Mouse (Mus musculus) adrenal gland, postnatal 14 days (tissue): ENCODE measurements around the gene Eef2. TPM values are rescaled to one million over a fixed set of nuclear protein-coding genes. Genes with fewer than 3 reads are reported as not detected.

Source experiments
- DNase-seq: peaks from one replicate; pipeline ENCODE4 v3.0.0; 2021; ENCODE audit warnings: mixed read lengths
- long read RNA-seq, 2 experiments: library from polyadenylated mRNA; stranded (forward); transcript quantifications; one replicate each; pipeline ENCODE4 v2.0.0; 2021
- total RNA-seq: library from RNA; stranded (reverse); gene quantifications from 2 replicates; pipeline ENCODE4 v1.2.3, GENCODE M21; 2021

The Eef2 gene
- total RNA-seq: 1,390 and 1,511 TPM in 2 replicates
- long read RNA-seq, experiment 1, transcript Eef2-201 (14 exons, 3,089 nt): major isoform, 397 of 601 reads
- long read RNA-seq, experiment 1, partial matches to known transcripts: 192 of 601 reads
- long read RNA-seq, experiment 1, other reads (novel, unspliced or antisense): 12 of 601 reads
- long read RNA-seq, experiment 2, transcript Eef2-201 (14 exons, 3,089 nt): major isoform, 244 of 435 reads
- long read RNA-seq, experiment 2, partial matches to known transcripts: 134 of 435 reads
- long read RNA-seq, experiment 2, other reads (novel, unspliced or antisense): 57 of 435 reads

DNA sequence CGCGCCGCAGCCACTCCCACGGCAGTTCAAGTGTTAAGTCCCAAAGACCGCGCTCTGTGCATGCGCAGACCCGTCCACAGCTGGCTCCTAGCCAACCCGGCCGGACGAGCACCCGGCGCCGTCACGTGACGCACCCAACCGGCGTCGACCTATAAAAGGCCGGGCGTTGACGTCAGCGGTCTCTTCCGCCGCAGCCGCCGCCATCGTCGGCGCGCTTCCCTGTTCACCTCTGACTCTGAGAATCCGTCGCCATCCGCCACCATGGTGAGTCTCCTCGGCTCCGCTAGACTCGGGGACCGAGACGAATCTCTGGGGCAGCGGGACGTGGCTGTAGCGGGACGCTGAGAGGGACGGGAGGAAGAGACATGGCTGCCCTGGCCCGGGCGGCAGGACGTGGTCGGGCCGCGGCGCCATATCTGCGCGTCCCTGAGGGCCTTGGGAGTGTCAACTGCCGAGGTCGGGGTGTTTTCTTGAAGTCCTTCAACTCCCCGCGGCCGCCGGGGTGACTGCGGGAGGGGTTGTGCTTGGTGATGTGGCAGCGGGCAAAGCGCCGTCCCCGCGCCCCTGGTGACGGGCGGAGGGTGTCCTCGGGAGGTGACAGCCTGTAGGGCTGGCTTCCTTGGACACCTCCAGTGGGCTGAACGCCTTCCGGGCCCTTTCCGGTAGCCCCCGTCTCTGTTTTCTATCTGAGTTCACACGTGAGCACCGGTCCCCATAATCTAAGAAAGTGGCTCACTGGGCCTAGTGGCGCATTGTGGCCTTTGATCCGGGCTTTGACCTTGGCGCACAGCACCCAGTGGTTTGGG is at the start of gene Eef2:
Eef2 (plus strand) TSS at position 166 of the 806 bp plus-strand sequence.
- DNase-seq: peak; percentile 99

- DNase-seq: peak; percentile 82
These were observed 42.2 kb upstream of the Eef2 start for GRCm38 (mm10) chr10:81134181-81134587.

DNA sequence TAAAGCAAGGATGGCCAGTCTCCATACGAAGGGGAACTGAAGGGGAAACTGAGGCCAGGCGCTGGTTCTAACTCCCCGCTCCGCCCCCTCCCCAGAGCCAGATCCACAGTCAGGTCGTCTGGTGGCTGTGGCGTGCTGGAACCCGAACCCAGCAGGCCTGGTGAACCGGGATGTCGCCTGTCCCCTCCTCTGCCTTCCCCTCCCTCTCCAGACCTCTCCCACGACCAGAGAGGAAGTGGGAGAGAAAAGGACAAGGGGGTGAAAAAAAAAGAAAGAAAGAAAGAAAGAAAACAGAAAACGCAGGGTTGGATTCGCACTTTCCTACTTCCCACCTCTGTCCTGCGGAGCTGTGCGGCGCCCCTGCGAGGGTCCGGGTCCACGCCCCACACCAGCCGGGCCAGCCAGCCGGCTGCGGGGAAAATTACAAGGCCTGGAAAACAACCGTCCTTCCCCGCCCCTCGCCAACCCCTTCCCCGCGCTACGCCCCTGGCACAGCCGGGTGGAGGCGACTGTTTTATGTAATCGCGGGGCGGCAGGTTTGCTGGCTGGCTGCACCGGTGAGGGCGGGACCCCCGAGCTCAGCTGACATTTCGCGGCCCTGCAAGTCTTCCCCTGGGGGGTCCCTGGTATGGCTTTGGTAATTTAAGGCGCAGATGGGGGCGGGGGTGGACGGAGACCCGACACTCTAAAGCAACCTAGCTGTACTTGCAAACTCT is 41.3 kb upstream of the Eef2 start, which contains the start of gene Zbtb7a:
Zbtb7a (plus strand) TSS at position 255 of the 716 bp plus-strand sequence.
- peak; percentile 67 for DNase-seq

- DNase-seq: peak; percentile 88
These were observed 40.4 kb upstream of the Eef2 start for GRCm38 (mm10) chr10:81135831-81136705.

- peak; percentile 92 for DNase-seq
These were observed 39.7 kb upstream of the Eef2 start for GRCm38 (mm10) chr10:81136706-81137231.

GRCm38 (mm10) chr10:81137252-81138130 is 38.9 kb upstream of the Eef2 start:
- peak; percentile 100 for DNase-seq

GRCm38 (mm10) chr10:81138131-81138782 is 38.2 kb upstream of the Eef2 start:
- DNase-seq: peak; percentile 75

DNA sequence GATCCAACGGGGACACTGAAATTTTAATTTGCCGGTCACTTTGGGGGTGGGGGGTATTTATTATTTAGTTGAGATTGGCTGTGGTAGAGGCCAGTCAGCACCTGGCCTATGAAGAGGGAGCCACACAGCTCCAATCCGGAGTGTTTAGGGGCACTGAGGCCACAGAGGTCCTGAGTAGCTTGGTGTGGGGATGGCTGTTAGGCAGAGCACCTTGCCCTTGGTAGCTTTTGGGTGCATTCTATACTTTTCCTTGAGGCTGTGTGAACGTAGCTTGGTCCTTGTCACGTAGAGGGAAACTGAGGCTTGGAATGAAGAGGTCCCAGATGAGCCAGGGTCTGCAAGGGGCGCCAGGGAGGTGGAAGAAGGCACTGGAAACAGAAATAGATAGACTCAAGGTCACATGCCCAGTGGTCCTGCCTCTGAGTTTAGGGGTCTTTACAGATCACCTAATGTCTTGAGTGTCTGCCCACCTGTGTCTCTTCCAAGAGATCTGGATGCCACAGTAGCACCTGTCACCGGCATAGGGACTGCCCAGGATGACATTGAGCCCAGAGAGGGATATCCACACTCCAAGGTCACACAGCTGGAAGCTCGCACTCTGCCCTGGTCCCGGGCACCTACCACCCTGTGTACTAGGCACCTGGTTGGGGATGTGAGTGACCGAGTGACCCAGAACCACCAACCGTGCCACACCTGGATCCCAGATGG is 37.5 kb upstream of the Eef2 start:
- DNase-seq: no peak

- DNase-seq: no peak
These were observed 36.9 kb upstream of the Eef2 start for GRCm38 (mm10) chr10:81139529-81139846.

DNA sequence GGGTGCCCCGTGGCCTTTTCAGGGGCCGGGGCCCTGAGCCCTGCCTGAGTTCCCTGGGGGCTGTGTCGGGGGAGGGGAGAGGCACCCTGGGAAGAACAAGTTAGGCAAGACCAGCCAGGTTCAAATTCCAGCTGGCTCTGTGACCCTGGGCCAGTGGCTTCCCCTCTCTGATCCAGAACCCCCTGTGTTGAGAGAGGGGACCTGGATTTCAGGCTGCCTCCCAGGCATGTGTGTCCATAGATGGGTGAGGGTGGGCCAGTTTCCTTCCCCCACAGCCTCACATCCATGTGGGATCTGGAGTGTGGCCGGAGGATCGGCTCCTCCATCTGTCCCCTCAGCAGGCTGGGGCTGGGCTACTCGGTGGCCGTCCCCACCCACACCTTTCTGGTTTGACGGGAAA is 36.4 kb upstream of the Eef2 start:
- DNase-seq: peak; percentile 63

DNA sequence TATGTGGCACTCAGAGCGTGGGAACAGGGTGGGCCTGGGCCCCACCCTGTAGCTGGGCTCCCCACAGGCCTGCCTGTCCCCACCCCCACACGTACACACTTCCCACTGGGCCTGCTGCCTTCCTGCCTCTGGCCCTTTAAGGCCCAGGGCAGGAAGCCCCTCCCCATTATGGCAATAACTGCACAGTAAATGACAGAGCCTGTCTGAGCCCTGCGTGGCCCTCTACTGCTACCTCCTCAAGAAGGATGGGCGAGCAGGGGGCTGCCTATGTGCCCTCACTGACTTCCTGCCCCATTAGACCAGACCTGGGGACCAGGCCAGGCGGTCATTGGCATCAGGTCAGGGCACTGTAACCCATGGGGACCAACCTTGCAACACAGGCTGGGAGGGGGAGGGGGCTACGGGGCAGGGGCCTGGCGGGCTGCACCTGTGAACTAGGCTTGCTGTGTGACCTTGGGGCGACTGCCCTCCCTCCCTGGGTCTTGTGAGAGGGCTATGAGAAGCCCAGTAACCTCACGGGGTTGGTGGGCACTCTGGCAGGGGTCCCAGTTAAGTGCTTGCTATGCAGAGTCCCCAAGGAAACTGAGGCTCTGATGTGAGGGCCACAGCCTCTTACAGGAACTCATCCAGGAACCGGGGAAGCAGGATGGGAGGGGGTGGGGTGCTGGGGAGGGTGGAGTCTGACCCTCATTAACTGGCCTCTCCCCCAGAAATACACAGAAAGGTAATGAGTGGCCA is 35.5 kb upstream of the Eef2 start:
- DNase-seq: peak; percentile 67

DNA sequence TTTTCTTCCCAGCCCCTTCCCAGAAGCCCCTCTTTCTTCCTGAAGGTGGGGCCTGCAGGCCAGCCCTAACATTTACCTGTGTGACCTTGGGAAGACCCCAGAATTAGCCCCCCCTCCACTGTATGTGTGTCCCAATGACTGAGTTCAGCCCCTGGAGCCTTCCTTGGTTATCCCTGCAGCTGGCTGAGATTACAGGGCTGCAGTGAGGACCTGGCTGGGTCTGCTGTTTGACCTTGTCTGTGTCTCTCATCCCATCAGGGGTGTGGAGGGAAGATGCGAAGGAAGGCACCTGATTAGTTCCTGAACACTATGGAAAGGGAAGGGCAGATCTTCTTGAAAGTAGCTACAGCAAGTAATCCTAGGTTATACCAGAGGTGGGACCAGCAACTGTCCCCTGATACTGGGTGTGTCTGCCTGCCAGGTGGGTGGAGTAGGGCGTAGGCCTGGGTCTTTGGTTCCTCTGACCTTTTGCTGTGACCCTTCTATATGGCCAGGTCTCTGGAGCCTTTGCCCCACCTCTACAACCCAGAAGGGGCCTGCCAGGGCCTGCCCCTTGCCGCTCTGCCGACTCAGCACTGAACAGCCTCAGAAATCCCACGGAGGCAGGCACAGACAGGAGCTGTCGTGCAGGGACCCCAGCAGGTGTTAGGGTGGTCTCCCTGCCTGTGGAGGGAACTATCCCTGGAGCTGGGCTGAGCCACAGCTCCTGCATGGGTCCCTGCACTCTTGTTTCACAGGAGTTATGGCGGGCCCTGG is 34.8 kb upstream of the Eef2 start:
- DNase-seq: no peak

GRCm38 (mm10) chr10:81142551-81142981 is 33.9 kb upstream of the Eef2 start:
- peak; percentile 74 for DNase-seq

- peak; percentile 84 for DNase-seq
These were observed 33.2 kb upstream of the Eef2 start for GRCm38 (mm10) chr10:81143157-81143633.

GRCm38 (mm10) chr10:81143845-81144437 is 32.5 kb upstream of the Eef2 start:
- DNase-seq: no peak

DNA sequence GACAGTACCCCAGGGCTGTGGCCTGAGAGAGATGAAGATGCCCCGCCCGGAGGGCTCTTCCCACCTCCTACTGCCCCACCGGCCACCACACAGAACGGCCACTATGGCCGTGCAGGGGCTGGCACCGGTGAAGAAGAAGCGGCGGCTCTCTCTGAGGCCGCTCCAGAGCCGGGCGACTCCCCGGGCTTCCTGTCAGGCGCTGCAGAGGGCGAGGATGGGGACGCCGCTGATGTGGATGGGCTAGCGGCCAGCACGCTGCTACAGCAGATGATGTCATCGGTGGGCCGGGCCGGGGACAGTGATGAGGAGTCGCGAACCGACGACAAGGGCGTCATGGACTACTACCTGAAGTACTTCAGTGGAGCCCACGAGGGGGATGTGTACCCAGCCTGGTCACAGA is 31.8 kb upstream of the Eef2 start:
- no peak for DNase-seq

- DNase-seq: no peak
These were observed 31.1 kb upstream of the Eef2 start for GRCm38 (mm10) chr10:81145307-81145706.
